In the genomic region with DNA sequence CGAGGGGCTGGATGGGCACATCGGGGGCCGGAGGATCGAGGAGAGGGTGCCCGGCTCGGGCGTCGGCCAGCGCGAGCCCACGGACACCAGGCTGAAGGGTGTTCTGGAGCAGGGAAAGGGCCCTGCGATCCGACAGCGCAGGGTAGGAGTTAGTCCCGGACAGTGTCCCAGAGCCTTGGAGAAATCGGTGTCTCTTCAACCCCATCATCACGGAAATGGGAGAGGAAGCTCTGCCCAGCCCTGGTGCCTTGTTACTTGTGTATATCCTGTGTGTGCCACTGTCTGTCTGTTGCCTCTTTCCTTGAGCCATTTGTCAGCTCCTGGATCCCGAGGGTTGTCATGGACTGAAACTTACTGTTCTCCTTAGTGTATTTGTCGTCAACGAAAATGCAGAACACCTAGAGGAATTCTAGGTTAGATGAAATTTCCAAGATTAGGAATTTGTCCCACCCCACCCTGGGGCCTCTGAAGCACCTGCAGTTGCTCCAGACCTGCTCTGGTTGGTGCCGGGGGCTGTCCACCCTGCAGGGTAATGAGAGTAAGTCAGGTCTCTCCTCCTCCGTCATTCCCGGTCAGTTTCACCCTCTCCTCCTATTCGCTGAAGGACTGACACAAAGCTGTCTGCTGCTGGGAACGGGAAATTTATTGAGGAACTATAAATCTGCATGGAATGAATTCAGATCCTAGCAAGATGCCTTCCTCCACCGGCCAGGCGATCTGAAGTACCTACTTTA, we compare ENCODE assay signal across 8 mouse cellular contexts. TPM values are rescaled to one million over a fixed set of nuclear protein-coding genes. Genes with fewer than 3 reads are reported as not detected.
DNase-seq lines count a peak whose midpoint lies in the region; ATAC-seq and TF ChIP-seq lines count a peak whose summit lies in the region.

No protein-coding gene starts in this region.

- peaks cover 9% of the 10 kb centered on the region; the same call in 1 of the 2 replicates for H3K4me1 ChIP-seq in limb, embryonic 14.5 days (ENCODE audit: control insufficient read depth, insufficient read depth, low read length)
- H3K4me1 ChIP-seq in midbrain, embryonic 16.5 days (ENCODE audit: control insufficient read depth, insufficient read depth, low read length) = peaks cover 15% of the 10 kb centered on the region

- DNase-seq in kidney, adult 11 months = peak; percentile 19
- DNase-seq in kidney, adult 18-20 months = no peak
- peak; percentile 32 for DNase-seq in brain, adult 2 months (ENCODE audit: low read depth, low spot score)
- DNase-seq in heart, postnatal 4 days = peak; percentile 31
- DNase-seq in limb, embryonic 14.5 days (ENCODE audit: low spot score) = no peak
- DNase-seq in spleen, postnatal 36 days (ENCODE audit: low spot score in 2 of 2) = no peak

- ATAC-seq in limb, embryonic 14.5 days (ENCODE audit: low FRiP score, low read depth) = peak; percentile 32; the same call in 1 of the 2 replicates
- ATAC-seq in midbrain, embryonic 16.5 days = peak; percentile 80
- ATAC-seq in frontal cortex, adult (ENCODE audit: low TSS enrichment) = no peak

- WGBS in limb, embryonic 14.5 days = 5% methylated on average over 27 of the region's 27 CpGs
- 6% methylated on average over 27 of the region's 27 CpGs for WGBS in midbrain, embryonic 16.5 days

- H3K27me3 ChIP-seq in limb, embryonic 14.5 days (ENCODE audit: control insufficient read depth, insufficient read depth, low read length) = no peaks in the 10 kb centered on the region
- H3K27me3 ChIP-seq in midbrain, embryonic 16.5 days (ENCODE audit: control insufficient read depth, insufficient read depth, low read depth, low read length) = no peaks in the 10 kb centered on the region

- peak overlapping the region; percentile 80 for H3K4me3 ChIP-seq in limb, embryonic 14.5 days (replicated peaks; ENCODE audit: low read length)
- H3K4me3 ChIP-seq in midbrain, embryonic 16.5 days (ENCODE audit: low read depth, low read length) = peak overlapping the region; percentile 82

- H3K4me2 ChIP-seq in limb, embryonic 14.5 days (replicated peaks; ENCODE audit: low read depth, low read length, severe bottlenecking) = peak overlapping the region; percentile 65
- peak overlapping the region; percentile 79 for H3K4me2 ChIP-seq in midbrain, embryonic 16.5 days (ENCODE audit: low read length)

- no peaks in the 10 kb centered on the region for H3K9me3 ChIP-seq in limb, embryonic 14.5 days (ENCODE audit: control insufficient read depth, low read length)
- no peaks in the 10 kb centered on the region for H3K9me3 ChIP-seq in midbrain, embryonic 16.5 days (replicated peaks; ENCODE audit: control insufficient read depth, low read length, poor library complexity, severe bottlenecking)

- peaks cover 36% of the 10 kb centered on the region for H3K36me3 ChIP-seq in limb, embryonic 14.5 days (ENCODE audit: control insufficient read depth, insufficient read depth, low read length)
- H3K36me3 ChIP-seq in midbrain, embryonic 16.5 days (ENCODE audit: control insufficient read depth, insufficient read depth, low read length) = peaks cover 28% of the 10 kb centered on the region

- H3K27ac ChIP-seq in limb, embryonic 14.5 days (replicated peaks; ENCODE audit: low read depth, low read length) = peak overlapping the region; percentile 77
- H3K27ac ChIP-seq in midbrain, embryonic 16.5 days (ENCODE audit: low read length) = peak overlapping the region; percentile 92

- peak overlapping the region; percentile 97 for H3K9ac ChIP-seq in limb, embryonic 14.5 days (ENCODE audit: low read depth, low read length, severe bottlenecking)
- peak overlapping the region; percentile 92 for H3K9ac ChIP-seq in midbrain, embryonic 16.5 days (ENCODE audit: low read depth, low read length)

- TF ChIP-seq POLR2A in limb, embryonic 14.5 days (IDR thresholded peaks at IDR 0.05; ENCODE audit: borderline replicate concordance, extremely low read depth, insufficient read depth, insufficient read length) = no peak

RNA-seq across cellular contexts. Expression of a gene that starts 0.8 kb away (rescaled TPM):
- 10 to 100 TPM; 16.8 to 17.6 TPM for total RNA-seq in heart, postnatal 4 days (2021)
- polyA plus RNA-seq in limb, embryonic 14.5 days (2012; rRNA removed) = 18.7 and 20.0 TPM in 2 replicates
- polyA plus RNA-seq in limb, embryonic 14.5 days (2014; fragmentation: Nextera tagmentation; extraction: Ambion mirVana) = 17.1 and 17.2 TPM in 2 replicates
- 9.7 and 11.4 TPM in 2 replicates for polyA plus RNA-seq in midbrain, embryonic 16.5 days (2015; fragmentation: Nextera tagmentation; extraction: Ambion mirVana)

Comparison
In these comparisons a context has a peak if more than half of its experiments do, and no peak if none do; other contexts are left out.
1. DNase-seq: peak in kidney, adult 11 months (single experiment), brain, adult 2 months (single experiment) and heart, postnatal 4 days (single experiment); none in kidney, adult 18-20 months (single experiment), limb, embryonic 14.5 days (single experiment) and spleen, postnatal 36 days (0 of 2).